Mouse (Mus musculus): ENCODE results near the gene Rap1a. TPM values are rescaled to one million over a fixed set of nuclear protein-coding genes. Genes with fewer than 3 reads are reported as not detected.

The Rap1a gene
- total and polyA plus RNA-seq, 2 experiments from 2014 or later = 19.0 to 78.6 TPM

DNA sequence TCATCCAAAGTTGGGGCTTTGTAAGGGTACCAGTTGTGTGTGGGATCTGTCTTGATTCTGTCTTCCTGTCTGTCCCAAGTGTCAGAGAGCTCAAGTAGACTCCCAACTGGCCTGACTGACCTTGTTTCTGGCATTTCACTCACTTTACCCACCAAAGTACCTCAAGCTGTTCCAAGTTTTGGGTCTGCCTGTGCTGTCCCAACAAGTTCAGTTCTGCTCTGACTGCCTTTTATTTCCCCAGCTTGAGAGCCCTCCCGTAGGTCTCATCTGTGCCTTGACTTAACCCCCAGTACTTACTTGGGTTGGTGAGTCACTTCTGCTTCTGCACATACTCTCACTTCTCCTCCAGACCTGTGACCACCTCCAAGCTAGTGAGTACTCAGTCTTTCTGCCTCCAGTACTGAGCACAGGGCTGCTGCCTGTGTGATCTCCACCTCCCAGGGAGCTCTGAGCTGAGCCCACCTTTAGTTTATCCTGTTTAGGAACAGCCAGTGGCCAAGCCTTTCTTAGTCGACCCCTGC, 79.4 kb downstream of the Rap1a start:
- no peak overlapping the region for H3K27ac ChIP-seq
- H3K4me2 ChIP-seq (ENCODE audit: low read depth, low read length) = no peak overlapping the region
- no peaks in the 10 kb centered on the region for H3K36me3 ChIP-seq (ENCODE audit: insufficient read depth, low read length)
- H3K27me3 ChIP-seq (ENCODE audit: insufficient read depth, low read length) = no peaks in the 10 kb centered on the region
- no peak overlapping the region for H3K9ac ChIP-seq (replicated peaks; ENCODE audit: low read length)
- WGBS = 69% methylated on average over 2 of the region's 2 CpGs
- H3K4me3 ChIP-seq (ENCODE audit: low read length) = no peak overlapping the region
- DNase-seq (ENCODE audit: low spot score) (no peak), ATAC-seq (no peak)
- H3K4me1 ChIP-seq (ENCODE audit: insufficient read depth, low read length) = peaks cover 6% of the 10 kb centered on the region
- TF ChIP-seq CTCF (IDR thresholded peaks at IDR 0.05; ENCODE audit: low read depth) = no peak
- H3K9me3 ChIP-seq (ENCODE audit: low read length) = no peaks in the 10 kb centered on the region

DNA sequence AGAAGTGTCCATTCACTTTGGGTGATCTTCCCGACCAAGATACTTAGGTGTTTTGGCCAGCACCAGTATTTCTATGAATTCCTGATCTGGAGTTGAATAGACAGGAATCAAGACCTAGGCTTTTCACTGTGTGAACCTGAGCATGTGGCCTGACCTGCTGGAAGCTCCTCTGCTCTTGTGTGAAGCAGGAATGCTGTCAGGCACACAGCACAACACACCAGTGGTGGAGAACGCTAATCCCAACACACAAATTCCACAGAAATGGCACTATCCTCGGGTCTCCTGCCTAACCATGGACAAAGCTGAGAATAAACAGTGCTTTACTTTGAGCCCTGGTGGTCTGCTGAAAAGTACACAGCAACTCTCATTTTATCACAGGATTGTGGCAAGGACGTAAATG, 80.6 kb downstream of the Rap1a start:
- no peaks in the 10 kb centered on the region for H3K27me3 ChIP-seq (ENCODE audit: insufficient read depth, low read length)
- DNase-seq (ENCODE audit: low spot score) (no peak), ATAC-seq (no peak)
- no peak overlapping the region for H3K9ac ChIP-seq (replicated peaks; ENCODE audit: low read length)
- H3K4me2 ChIP-seq (ENCODE audit: low read depth, low read length) = no peak overlapping the region
- 70% methylated on average over 4 of the region's 4 CpGs for WGBS
- no peak overlapping the region for H3K4me3 ChIP-seq (ENCODE audit: low read length)
- H3K36me3 ChIP-seq (ENCODE audit: insufficient read depth, low read length) = no peaks in the 10 kb centered on the region
- H3K27ac ChIP-seq = peak overlapping the region; percentile 15; the same call in 1 of the 2 replicates
- peaks cover 17% of the 10 kb centered on the region for H3K4me1 ChIP-seq (ENCODE audit: insufficient read depth, low read length)
- no peak for TF ChIP-seq CTCF (IDR thresholded peaks at IDR 0.05; ENCODE audit: low read depth)
- no peaks in the 10 kb centered on the region for H3K9me3 ChIP-seq (ENCODE audit: low read length)

DNA sequence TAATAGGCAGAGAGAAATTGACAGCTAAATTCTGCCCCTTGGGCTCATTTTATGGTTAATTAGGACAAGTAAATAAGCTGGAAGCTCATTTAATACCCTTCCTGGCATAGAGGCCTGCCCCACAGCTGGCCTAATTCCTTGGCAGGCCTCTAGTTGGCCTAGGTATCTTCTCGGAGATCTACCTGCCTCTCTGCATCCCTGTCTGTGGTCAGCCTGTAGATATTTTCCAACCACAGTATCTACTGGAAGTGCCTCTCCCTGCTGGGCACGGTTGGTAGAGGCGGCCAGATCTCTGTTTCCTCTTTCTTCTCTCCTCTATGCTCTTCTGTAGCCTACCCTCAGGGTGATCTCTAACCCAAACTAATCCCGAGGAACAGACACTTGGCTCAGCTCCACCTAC, 81.2 kb downstream of the Rap1a start:
- Histone ChIP-seq H3K4me2 (ENCODE audit: low read depth, low read length) (no peak overlapping the region), H3K27ac (no peak overlapping the region), H3K4me3 (ENCODE audit: low read length) (no peak overlapping the region), H3K36me3 (ENCODE audit: insufficient read depth, low read length) (no peaks in the 10 kb centered on the region), H3K9ac (replicated peaks; ENCODE audit: low read length) (no peak overlapping the region), H3K27me3 (ENCODE audit: insufficient read depth, low read length) (no peaks in the 10 kb centered on the region), H3K4me1 (ENCODE audit: insufficient read depth, low read length) (peaks cover 17% of the 10 kb centered on the region), H3K9me3 (ENCODE audit: low read length) (no peaks in the 10 kb centered on the region)
- TF ChIP-seq CTCF (IDR thresholded peaks at IDR 0.05; ENCODE audit: low read depth) = peak; percentile 3; the same call in 1 of the 2 replicates
- ATAC-seq = no peak
- WGBS = 60% methylated on average over 4 of the region's 4 CpGs
- no peak for DNase-seq (ENCODE audit: low spot score)

DNA sequence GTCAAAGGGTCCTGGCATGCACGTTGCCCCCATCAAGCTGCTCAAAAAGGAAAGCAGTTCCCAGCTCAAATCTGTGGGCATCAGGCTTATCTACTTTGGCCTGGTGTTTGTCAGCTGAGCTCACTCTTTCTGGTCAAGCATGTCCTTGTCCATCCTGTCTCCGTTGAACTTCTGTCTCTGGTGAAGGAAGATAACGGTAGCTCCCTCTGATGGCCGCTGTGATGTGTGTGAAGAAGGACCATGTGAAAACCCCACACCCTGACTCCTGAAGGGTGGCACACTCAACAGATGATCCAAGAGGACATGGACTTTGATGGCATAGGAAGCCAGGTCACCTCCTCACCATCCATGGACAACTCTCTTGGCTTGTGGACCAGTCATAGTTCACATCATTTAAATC, 82.4 kb downstream of the Rap1a start:
- H3K4me3 ChIP-seq (ENCODE audit: low read length) = no peak overlapping the region
- H3K9me3 ChIP-seq (ENCODE audit: low read length) = no peaks in the 10 kb centered on the region
- H3K27ac ChIP-seq = no peak overlapping the region
- H3K4me2 ChIP-seq (ENCODE audit: low read depth, low read length) = no peak overlapping the region
- peaks cover 22% of the 10 kb centered on the region for H3K4me1 ChIP-seq (ENCODE audit: insufficient read depth, low read length)
- TF ChIP-seq CTCF (IDR thresholded peaks at IDR 0.05; ENCODE audit: low read depth) = peak; percentile 32; the same call in 1 of the 2 replicates
- DNase-seq (ENCODE audit: low spot score) = no peak
- no peak for ATAC-seq
- 57% methylated on average over 4 of the region's 4 CpGs for WGBS
- H3K27me3 ChIP-seq (ENCODE audit: insufficient read depth, low read length) = no peaks in the 10 kb centered on the region
- no peak overlapping the region for H3K9ac ChIP-seq (replicated peaks; ENCODE audit: low read length)
- no peaks in the 10 kb centered on the region for H3K36me3 ChIP-seq (ENCODE audit: insufficient read depth, low read length)

DNA sequence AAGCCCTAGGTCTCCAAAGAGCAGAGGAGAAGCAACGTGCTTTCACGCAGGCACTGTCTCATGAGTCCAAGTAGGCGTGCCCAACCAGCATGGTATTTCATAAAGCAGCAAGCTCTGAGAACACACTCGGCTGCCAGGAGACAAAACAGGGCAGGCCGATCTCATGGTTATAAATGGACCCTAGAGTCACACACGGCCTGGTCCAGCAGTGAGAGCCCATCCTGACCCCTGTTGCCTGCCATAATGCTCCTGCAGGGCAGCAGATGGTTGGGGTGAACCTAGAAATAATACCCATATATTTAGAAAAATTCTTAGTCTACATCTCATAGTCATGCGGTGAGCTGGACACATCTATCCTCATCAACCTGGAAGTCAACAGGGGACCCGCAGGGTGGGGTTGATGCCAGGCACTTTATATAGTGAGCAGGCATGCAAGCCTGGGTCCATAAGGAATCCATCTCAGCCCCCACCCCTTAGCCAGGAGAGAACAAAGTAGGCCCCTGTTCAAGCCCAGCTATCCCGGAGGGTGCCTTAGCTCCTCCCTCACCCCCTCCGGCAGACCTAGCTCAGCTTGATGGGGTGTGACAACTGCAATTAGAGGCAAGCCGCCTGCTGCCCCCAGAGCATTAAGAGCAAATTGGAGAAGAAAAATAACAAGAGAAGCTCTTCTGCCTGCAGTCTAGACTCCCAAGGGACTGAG, 83.1 kb downstream of the Rap1a start:
- Histone ChIP-seq H3K9me3 (ENCODE audit: low read length) (no peaks in the 10 kb centered on the region), H3K4me1 (ENCODE audit: insufficient read depth, low read length) (peaks cover 22% of the 10 kb centered on the region), H3K4me3 (ENCODE audit: low read length) (no peak overlapping the region), H3K36me3 (ENCODE audit: insufficient read depth, low read length) (no peaks in the 10 kb centered on the region), H3K9ac (replicated peaks; ENCODE audit: low read length) (no peak overlapping the region), H3K4me2 (ENCODE audit: low read depth, low read length) (no peak overlapping the region), H3K27ac (peak overlapping the region; percentile 45; the same call in 1 of the 2 replicates), H3K27me3 (ENCODE audit: insufficient read depth, low read length) (no peaks in the 10 kb centered on the region)
- ATAC-seq (0 out of 2 replicates have a peak, but pooled peaks have one; percentile 11), DNase-seq (ENCODE audit: low spot score) (peak; percentile 48)
- TF ChIP-seq CTCF (IDR thresholded peaks at IDR 0.05; ENCODE audit: low read depth) = no peak
- WGBS = 28% methylated on average over 11 of the region's 11 CpGs

DNA sequence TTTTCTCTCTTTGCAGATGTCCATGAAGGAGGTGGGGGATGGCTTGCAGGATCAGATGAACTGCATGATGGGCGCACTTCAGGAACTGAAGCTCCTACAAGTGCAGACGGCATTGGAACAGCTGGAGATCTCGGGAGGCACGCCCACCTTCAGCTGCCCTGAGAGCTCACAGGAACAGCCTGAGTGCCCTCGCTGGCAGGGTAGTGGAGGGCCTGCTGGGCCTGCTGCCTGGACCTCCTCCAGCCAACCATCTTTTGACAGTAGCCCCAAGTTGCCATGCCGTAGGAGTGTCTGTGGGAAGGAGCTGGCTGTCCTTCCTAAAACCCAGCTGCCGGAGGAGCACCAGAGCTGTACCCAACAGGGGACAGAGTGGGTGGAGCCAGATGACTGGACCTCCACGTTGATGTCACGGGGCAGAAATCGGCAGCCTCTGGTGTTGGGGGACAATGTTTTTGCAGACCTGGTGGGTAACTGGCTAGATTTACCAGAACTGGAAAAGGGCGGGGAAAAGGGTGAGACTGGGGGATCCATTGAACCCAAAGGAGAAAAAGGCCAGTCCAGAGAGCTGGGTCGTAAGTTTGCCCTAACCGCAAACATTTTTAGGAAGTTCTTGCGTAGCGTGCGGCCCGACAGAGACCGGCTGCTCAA, 84.7 kb downstream of the Rap1a start:
- DNase-seq (ENCODE audit: low spot score) (peak; percentile 64), ATAC-seq (peak; percentile 36; the same call in 1 of the 2 replicates)
- Histone ChIP-seq H3K4me2 (ENCODE audit: low read depth, low read length) (no peak overlapping the region), H3K27me3 (ENCODE audit: insufficient read depth, low read length) (no peaks in the 10 kb centered on the region), H3K27ac (no peak overlapping the region), H3K4me3 (ENCODE audit: low read length) (no peak overlapping the region), H3K36me3 (ENCODE audit: insufficient read depth, low read length) (no peaks in the 10 kb centered on the region), H3K9me3 (ENCODE audit: low read length) (no peaks in the 10 kb centered on the region), H3K4me1 (ENCODE audit: insufficient read depth, low read length) (peaks cover 26% of the 10 kb centered on the region), H3K9ac (replicated peaks; ENCODE audit: low read length) (no peak overlapping the region)
- TF ChIP-seq CTCF (IDR thresholded peaks at IDR 0.05; ENCODE audit: low read depth) = no peak
- 55% methylated on average over 18 of the region's 18 CpGs for WGBS

DNA sequence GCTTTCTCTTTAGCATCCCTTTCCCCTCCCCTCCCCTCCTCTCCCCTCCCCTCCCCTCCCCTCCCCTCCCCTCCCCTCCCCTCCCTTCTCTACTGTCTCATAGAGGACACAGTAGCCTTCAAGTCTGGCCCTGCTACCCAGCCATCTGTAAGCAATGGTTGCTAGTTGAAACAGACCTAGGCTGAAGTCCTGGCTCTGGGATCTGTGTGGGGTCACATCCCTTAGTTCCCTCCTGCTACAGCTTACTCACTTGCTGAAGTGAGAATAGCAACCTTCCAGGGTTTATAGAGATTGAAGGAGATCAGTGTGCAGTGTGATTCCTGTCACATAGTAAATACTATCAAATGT, 86.3 kb downstream of the Rap1a start:
- no peak for TF ChIP-seq CTCF (IDR thresholded peaks at IDR 0.05; ENCODE audit: low read depth)
- no peaks in the 10 kb centered on the region for H3K27me3 ChIP-seq (ENCODE audit: insufficient read depth, low read length)
- no peak for ATAC-seq
- H3K9me3 ChIP-seq (ENCODE audit: low read length) = no peaks in the 10 kb centered on the region
- H3K27ac ChIP-seq = no peak overlapping the region; the same call in 1 of the 2 replicates
- H3K36me3 ChIP-seq (ENCODE audit: insufficient read depth, low read length) = no peaks in the 10 kb centered on the region
- no peak overlapping the region for H3K4me3 ChIP-seq (ENCODE audit: low read length)
- no peak for DNase-seq (ENCODE audit: low spot score)
- H3K4me1 ChIP-seq (ENCODE audit: insufficient read depth, low read length) = peaks cover 33% of the 10 kb centered on the region
- no peak overlapping the region for H3K9ac ChIP-seq (replicated peaks; ENCODE audit: low read length)
- H3K4me2 ChIP-seq (ENCODE audit: low read depth, low read length) = no peak overlapping the region

All from hindbrain, postnatal 0 days (tissue).